Mouse (Mus musculus) heart, embryonic 16.5 days (tissue): ENCODE data around the gene Eif4ebp2. TPM values are rescaled to one million over a fixed set of nuclear protein-coding genes. Genes with fewer than 3 reads are reported as not detected.

ENCODE experiments used
- ATAC-seq: fragments of 200-750 bp; cut with Nextera tagmentation; replicated peaks from 2 replicates; pipeline ENCODE4 v1.8.0; 2017; ENCODE audit warnings: moderate number of reproducible peaks; ENCODE audit not compliant: insufficient read depth, low FRiP score; ENCODE audit errors: extremely low read depth
- H3K27ac ChIP-seq: fragments of 300-500 bp; sonication (generic); 2 replicates; pipeline ENCODE4 v1.5.1; 2014; ENCODE audit warnings: mild to moderate bottlenecking, low read length, control low read depth, moderate library complexity
- H3K27me3 ChIP-seq: fragments of 300-500 bp; sonication (generic); 2 replicates; pipeline ENCODE4 v1.6.1; 2014; ENCODE audit warnings: low read length, mixed read lengths; ENCODE audit not compliant: control insufficient read depth, insufficient read depth
- H3K36me3 ChIP-seq: fragments of 300-500 bp; sonication (generic); 2 replicates; pipeline ENCODE4 v1.6.1; 2014; ENCODE audit not compliant: control insufficient read depth, insufficient read depth
- H3K4me1 ChIP-seq: fragments of 300-500 bp; sonication (generic); 2 replicates; pipeline ENCODE4 v1.6.1; 2014; ENCODE audit warnings: low read length, mixed read lengths; ENCODE audit not compliant: control insufficient read depth, insufficient read depth
- H3K4me2 ChIP-seq: fragments of 300-500 bp; sonication (generic); 2 replicates; pipeline ENCODE4 v1.6.1; 2014; ENCODE audit warnings: low read depth, mild to moderate bottlenecking, control low read depth, low read length
- H3K4me3 ChIP-seq: fragments of 300-500 bp; sonication (generic); 2 replicates; pipeline ENCODE4 v1.5.1; 2014; ENCODE audit warnings: mild to moderate bottlenecking, control low read depth, low read length
- H3K9ac ChIP-seq: fragments of 300-500 bp; sonication (generic); 2 replicates; pipeline ENCODE4 v1.6.1; 2014; ENCODE audit warnings: low read length, control low read depth
- H3K9me3 ChIP-seq: fragments of 300-500 bp; sonication (generic); replicated peaks from 2 replicates; pipeline ENCODE4 v1.6.1; 2016; ENCODE audit warnings: low read length; ENCODE audit not compliant: control insufficient read depth
- WGBS: fragments of 180-500 bp; shearing (Covaris S2); extraction: QIAGEN DNeasy Blood & Tissue Kit; methylation state at CpG from one replicate; pipeline ENCODE4 v1.1.7; 2014; 5-methylcytosine and 5-hydroxymethylcytosine counted together
- polyA plus RNA-seq: library from polyadenylated mRNA; unstranded; fragments of >200 nt; fragmentation: Nextera tagmentation; extraction: Ambion mirVana; gene quantifications from 2 replicates; pipeline ENCODE4 v1.2.1, GENCODE M21; 2015

Eif4ebp2 gene
- polyA plus RNA-seq, 1 experiment from 2014 or later = 43.1 TPM

DNA sequence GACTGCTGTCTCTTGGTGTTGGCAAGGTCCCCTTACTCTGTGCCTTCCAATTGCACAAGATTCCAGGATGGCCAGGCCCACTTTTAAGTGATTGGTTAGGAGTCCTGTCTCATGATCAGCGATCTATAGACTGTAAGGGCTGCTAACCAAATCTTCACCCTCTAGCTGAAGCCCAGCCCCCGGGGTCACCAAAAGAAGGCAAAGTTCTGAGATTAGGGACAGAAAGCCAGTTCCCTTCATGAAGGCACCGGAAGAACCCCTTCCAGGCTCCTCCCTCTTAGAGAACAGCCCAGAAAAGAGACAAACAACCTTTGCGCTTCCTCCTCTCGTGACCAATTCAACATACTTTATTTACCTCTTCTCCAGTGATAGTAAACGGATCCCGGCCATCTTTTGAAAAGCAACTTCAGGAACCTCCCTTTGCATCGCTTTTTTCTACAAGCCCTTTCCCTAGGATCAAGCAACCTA is 964 bp downstream of the Eif4ebp2 start:
- H3K27ac ChIP-seq = peak overlapping the region; percentile 82
- peaks cover 37% of the 10 kb centered on the region for H3K4me1 ChIP-seq
- H3K9ac ChIP-seq = peak overlapping the region; percentile 95
- WGBS = 2% methylated on average over 8 of the region's 8 CpGs
- H3K9me3 ChIP-seq = no peaks in the 10 kb centered on the region
- no peak for ATAC-seq
- H3K27me3 ChIP-seq = no peaks in the 10 kb centered on the region
- H3K36me3 ChIP-seq = peaks cover 9% of the 10 kb centered on the region
- H3K4me2 ChIP-seq = peak overlapping the region; percentile 93
- H3K4me3 ChIP-seq = peak overlapping the region; percentile 98

DNA sequence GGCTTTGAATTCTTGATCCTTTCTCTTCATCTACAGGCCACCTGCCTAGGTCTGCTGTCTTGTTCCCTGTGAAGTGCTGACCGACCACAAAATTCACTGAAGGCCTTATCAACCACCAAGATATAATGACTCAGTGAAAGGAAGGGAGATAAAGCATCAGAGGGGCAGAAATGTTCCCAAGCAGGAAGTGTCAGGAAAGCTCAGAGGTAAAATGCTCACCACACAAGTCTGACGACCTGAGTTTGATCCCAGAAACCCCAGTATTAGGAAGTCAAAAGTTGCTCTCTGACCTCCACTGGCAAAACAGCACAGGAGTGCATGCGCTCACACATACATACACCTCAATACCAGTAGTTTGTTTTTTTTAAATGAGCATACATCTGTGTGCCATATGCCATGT is 3.6 kb downstream of the Eif4ebp2 start:
- Histone ChIP-seq H3K9ac (no peak overlapping the region), H3K27me3 (no peaks in the 10 kb centered on the region), H3K36me3 (peaks cover 9% of the 10 kb centered on the region), H3K9me3 (no peaks in the 10 kb centered on the region), H3K4me3 (no peak overlapping the region), H3K4me2 (no peak overlapping the region), H3K4me1 (peaks cover 56% of the 10 kb centered on the region), H3K27ac (no peak overlapping the region)
- ATAC-seq = no peak
- 49% methylated on average over 3 of the region's 3 CpGs for WGBS

DNA sequence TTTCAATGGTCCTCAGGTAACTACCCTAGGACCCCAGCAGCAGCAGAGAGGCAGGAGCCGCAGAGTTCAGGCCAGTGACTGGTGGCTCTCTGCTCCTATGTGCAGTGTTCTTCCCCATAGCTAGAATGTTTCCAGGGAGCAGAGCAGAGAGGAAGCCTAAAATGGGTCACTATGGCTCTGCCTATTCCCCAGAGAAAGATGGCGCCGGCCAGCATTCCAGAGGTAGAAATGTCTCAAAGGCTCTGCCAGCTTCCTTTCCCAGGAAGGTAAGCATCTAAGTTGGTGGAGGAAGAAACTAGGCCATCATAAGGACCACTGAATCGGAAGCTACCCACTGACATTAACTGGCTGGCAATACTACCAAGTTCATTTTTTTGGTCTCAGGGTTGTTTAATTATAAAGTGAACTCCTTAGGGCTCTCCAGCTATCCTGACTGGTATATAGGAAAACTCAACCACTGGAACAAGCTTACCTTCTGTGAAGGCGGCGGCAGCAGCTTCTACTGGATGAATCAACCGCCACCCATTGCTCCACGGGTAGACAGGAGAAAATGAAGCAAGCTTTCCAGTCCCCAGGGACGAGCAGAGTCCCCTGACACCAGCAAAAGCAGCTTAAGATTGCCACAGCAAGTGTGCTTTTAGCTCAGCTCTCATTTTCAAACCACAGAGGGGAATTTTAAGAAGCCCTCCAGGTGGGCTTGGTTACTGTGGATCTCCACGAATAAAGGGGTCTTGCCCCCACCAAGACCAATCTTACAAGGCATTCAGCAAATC is 4.7 kb downstream of the Eif4ebp2 start:
- Histone ChIP-seq H3K4me1 (peaks cover 59% of the 10 kb centered on the region), H3K9ac (no peak overlapping the region; the same call in 1 of the 2 replicates), H3K4me3 (no peak overlapping the region), H3K27me3 (no peaks in the 10 kb centered on the region), H3K9me3 (no peaks in the 10 kb centered on the region), H3K4me2 (no peak overlapping the region), H3K36me3 (peaks cover 9% of the 10 kb centered on the region), H3K27ac (no peak overlapping the region)
- 81% methylated on average over 10 of the region's 10 CpGs for WGBS
- ATAC-seq = no peak

DNA sequence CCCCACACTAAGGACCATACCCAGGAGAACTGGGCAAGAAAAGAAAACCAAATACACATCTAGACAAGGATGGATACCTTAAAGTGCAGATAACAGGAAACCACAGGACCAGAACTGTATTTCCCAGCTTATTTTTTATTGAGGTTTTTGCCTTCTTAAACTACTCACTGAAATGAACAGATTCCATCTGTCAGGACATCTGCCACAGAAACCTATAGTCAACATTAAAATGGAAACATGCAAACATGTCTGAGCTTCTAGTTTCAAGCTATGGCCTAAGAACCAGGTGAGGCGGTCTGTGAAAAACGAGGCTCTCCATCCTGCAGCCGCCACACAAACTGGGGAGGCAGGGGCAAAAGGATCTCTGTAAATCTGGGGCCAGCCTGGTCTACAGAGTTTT is 7.4 kb downstream of the Eif4ebp2 start:
- no peak for ATAC-seq
- Histone ChIP-seq H3K9ac (no peak overlapping the region), H3K4me2 (no peak overlapping the region), H3K27ac (no peak overlapping the region), H3K4me3 (no peak overlapping the region), H3K9me3 (no peaks in the 10 kb centered on the region), H3K27me3 (no peaks in the 10 kb centered on the region), H3K36me3 (peaks cover 3% of the 10 kb centered on the region; the same call in 1 of the 2 replicates), H3K4me1 (peaks cover 47% of the 10 kb centered on the region)
- WGBS = 69% methylated on average over 3 of the region's 3 CpGs

DNA sequence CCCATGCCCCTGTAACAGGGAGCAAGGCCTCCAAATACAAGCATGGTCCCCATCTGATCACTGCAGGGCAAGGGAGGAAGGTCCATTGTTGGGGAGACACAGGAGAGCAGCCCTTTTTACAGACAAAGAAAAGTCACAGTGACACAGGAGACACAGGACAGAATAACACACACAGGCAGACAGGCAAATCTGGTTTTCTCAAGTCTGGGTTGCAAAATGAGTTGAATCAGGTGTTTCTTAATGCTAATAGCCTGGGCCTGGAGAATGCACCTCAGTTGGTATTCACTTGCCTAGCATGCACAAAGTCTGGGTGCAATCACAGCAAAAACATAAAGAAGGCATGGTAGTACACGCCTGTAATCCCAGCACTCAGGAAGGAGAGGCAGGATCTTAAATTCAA is 8.6 kb downstream of the Eif4ebp2 start:
- WGBS = 61% methylated on average over 1 of the region's 1 CpGs
- no peaks in the 10 kb centered on the region for H3K9me3 ChIP-seq
- no peak for ATAC-seq
- no peak overlapping the region for H3K4me2 ChIP-seq
- peaks cover 3% of the 10 kb centered on the region; the same call in 1 of the 2 replicates for H3K36me3 ChIP-seq
- no peak overlapping the region for H3K4me3 ChIP-seq
- peaks cover 41% of the 10 kb centered on the region for H3K4me1 ChIP-seq
- no peak overlapping the region for H3K27ac ChIP-seq
- no peak overlapping the region for H3K9ac ChIP-seq
- no peaks in the 10 kb centered on the region for H3K27me3 ChIP-seq

DNA sequence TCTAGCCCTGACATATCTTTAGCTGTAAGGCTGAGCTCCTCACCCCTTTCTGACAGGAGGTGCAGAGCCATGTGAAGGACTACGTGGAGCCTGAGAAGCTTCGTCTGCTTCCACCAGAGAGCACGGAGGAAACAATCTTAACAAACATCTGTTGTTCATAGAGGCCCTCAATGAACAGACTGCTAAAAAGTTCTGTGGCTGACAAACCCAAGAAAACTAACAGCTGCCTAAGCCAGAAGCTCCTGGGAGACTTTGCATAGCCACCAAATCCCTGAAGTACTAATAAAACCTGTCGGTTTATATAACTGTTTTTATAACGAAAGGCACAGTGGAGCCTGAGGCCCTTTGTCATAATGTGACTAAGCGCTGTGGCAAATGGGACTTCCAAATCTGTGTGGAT is 9.0 kb downstream of the Eif4ebp2 start:
- no peaks in the 10 kb centered on the region for H3K9me3 ChIP-seq
- no peaks in the 10 kb centered on the region for H3K27me3 ChIP-seq
- H3K9ac ChIP-seq = no peak overlapping the region
- H3K4me2 ChIP-seq = no peak overlapping the region
- 52% methylated on average over 6 of the region's 6 CpGs for WGBS
- peaks cover 41% of the 10 kb centered on the region for H3K4me1 ChIP-seq
- H3K27ac ChIP-seq = no peak overlapping the region
- peaks cover 3% of the 10 kb centered on the region; the same call in 1 of the 2 replicates for H3K36me3 ChIP-seq
- no peak overlapping the region for H3K4me3 ChIP-seq
- no peak for ATAC-seq

DNA sequence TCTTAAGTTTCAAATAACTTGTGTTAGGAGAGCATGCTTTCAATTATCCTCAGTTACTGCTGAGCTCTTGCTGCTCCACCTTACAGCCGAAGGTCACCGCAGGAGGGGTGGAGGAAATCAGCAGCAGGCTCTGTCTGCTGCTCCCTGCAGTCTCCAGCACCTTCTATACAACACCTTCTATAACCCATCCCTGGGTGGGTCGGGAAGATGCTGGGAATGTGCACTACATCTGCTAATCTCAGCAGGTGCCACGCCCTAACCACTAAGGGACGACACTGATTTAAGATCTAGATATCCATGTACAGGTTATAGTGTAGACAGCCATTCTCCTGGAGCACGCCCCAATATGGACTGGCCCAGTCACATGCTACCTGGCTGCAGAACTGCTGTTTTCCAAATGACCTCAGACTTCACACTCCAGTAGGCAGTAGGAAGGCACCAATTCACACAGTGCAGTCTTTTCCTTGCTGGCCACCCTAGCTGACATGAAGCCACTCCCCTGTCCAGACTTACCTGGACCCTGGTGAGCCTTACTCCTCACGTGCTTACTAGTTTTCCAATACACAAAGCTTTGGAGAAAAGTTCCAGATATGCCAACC is 12.2 kb downstream of the Eif4ebp2 start:
- WGBS = 92% methylated on average over 7 of the region's 7 CpGs
- no peaks in the 10 kb centered on the region for H3K9me3 ChIP-seq
- H3K9ac ChIP-seq = no peak overlapping the region
- ATAC-seq = no peak
- peaks cover 17% of the 10 kb centered on the region for H3K4me1 ChIP-seq
- H3K27ac ChIP-seq = no peak overlapping the region
- H3K4me3 ChIP-seq = no peak overlapping the region
- no peaks in the 10 kb centered on the region for H3K36me3 ChIP-seq
- no peak overlapping the region for H3K4me2 ChIP-seq
- no peaks in the 10 kb centered on the region for H3K27me3 ChIP-seq

DNA sequence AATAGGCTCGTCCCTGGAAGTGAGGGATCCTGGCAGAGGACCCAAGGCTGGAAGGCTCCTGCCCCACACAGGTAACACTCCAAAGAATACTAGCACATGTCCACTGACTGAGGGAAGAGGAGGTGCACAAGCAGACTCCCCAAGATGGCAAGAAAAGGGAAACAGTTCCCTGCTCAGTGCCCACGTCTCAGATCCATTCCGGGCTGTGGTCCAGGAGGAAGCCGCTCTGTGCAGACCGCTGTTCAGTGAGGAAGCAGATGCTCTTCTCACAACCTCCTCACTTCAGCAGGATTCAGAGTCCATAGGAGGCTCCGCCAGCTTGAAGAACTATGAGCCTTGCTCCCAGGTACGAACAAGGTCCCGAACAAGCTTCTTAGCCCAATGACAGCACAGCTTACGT is 21.1 kb downstream of the Eif4ebp2 start:
- H3K4me3 ChIP-seq = no peak overlapping the region
- H3K27me3 ChIP-seq = no peaks in the 10 kb centered on the region
- WGBS = 88% methylated on average over 9 of the region's 9 CpGs
- no peak overlapping the region for H3K9ac ChIP-seq
- H3K27ac ChIP-seq = no peak overlapping the region
- H3K4me2 ChIP-seq = no peak overlapping the region
- H3K9me3 ChIP-seq = no peaks in the 10 kb centered on the region
- no peak for ATAC-seq
- peaks cover 8% of the 10 kb centered on the region for H3K4me1 ChIP-seq
- H3K36me3 ChIP-seq = peaks cover 45% of the 10 kb centered on the region

DNA sequence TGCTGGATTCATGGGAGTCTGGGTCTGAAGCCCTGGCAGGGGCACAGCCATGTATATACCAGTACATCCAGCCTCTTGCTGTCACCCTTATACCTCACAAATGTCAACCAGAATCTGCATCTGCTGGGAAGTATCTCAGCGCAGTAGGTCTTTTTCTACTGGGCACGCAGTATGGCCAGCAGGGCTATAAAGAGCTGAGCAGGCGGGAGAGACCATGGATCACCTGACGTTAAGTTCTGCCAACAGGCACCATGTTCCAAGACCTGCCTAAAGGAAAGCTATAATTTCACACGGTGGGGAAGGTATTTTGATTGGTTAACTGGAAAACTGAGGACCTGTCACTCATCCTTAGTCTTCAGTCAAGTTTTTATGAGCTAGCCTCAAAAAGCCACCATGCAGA is 23.4 kb downstream of the Eif4ebp2 start:
- no peak for ATAC-seq
- WGBS = 91% methylated on average over 5 of the region's 5 CpGs
- Histone ChIP-seq H3K4me2 (no peak overlapping the region), H3K4me3 (no peak overlapping the region), H3K4me1 (peaks cover 23% of the 10 kb centered on the region), H3K9me3 (no peaks in the 10 kb centered on the region), H3K27me3 (no peaks in the 10 kb centered on the region), H3K9ac (no peak overlapping the region), H3K27ac (no peak overlapping the region), H3K36me3 (peaks cover 33% of the 10 kb centered on the region)
